Mouse (Mus musculus) adrenal gland, postnatal 36 days (tissue): ENCODE data around the gene Tbx4. TPM values are rescaled to one million over a fixed set of nuclear protein-coding genes. Genes with fewer than 3 reads are reported as not detected.

Experiments used
- DNase-seq, 2 experiments: peaks; one replicate each; pipeline ENCODE4 v3.0.0; 2021; ENCODE audit warnings: mixed read lengths in 1 of 2
- total RNA-seq, 2 experiments: library from RNA; stranded (reverse); gene quantifications; 2 replicates each; pipeline ENCODE4 v1.2.3; 2021

Gene Tbx4
- total RNA-seq, 2 experiments from 2014 or later = not detected

- no peak for DNase-seq
These were observed 14.1 kb downstream of the Tbx4 start for GRCm38 (mm10) chr11:85900291-85900690.

- no peak for DNase-seq
These were observed 23.3 kb downstream of the Tbx4 start for GRCm38 (mm10) chr11:85909514-85909913.

DNA sequence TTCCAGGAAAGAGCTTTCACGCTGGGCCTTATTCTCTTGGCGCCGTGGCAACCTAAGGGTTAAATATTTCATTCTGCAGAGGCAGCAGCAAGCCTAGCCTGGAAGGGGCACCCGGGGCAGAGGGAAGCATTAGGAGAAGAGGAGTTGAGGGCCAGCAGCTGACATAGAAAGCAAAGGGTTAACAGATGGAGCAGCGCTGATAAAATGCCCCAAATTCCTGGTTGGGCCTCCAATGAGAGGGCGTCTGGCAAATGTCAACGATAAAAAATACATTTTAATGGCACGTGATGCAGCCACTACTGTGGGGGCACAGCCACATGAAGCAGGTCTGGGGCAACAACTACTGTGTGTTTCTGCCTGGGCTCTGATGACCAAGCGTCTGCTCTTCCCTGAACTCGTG lies 23.9 kb downstream of the Tbx4 start:
- DNase-seq = no peak

DNA sequence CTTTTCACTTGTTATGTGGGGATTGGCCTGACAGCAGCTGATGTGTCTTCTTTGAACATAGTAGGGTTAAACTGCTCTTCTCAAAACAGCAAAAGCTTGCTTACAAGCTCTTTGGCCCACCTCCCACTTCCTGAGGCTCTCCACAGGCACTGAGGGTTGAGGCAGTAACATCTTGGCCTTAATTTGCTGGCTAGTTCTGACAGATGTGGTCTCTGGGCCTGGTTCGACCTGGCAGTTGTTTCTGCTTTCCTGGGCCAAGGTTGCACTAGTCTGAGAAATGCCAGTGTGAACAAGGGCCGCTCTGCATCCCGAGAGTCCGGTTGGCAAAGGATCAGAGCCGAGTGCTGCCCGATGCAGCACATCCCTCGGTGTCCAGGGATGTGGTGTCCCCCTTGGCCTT lies 27.3 kb downstream of the Tbx4 start:
- peak; percentile 41 to 47 for DNase-seq

- no peak for DNase-seq
These were observed 31.1 kb downstream of the Tbx4 start for GRCm38 (mm10) chr11:85917091-85917992.

GRCm38 (mm10) chr11:85917993-85918325 lies 31.7 kb downstream of the Tbx4 start:
- DNase-seq = no peak

GRCm38 (mm10) chr11:85918388-85918940 lies 32.2 kb downstream of the Tbx4 start:
- DNase-seq = no peak

DNA sequence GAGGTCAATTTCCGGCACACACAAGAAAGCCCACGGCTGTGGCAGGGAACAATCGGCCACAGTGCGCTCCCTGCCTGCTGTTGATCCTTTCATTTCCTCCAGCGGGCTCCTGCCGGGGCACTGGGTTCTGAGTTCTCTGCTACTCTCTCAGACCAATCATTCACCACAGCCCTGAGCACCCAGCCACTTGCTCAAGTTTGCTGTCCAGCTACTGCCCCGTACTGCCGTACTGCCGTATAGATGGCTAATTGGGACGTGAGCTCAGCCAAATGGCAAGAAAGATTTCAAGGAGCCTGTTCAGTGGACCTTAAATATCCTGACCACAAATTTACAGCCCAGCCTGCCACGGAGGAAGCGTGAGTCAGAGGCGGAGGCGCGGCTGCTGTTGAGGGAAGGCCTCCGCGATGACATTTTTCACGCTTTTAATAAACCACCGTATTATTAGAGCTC lies 39.1 kb downstream of the Tbx4 start:
- peak; percentile 36 to 47 for DNase-seq

GRCm38 (mm10) chr11:85926287-85926764 lies 40.1 kb downstream of the Tbx4 start:
- no peak for DNase-seq

DNA sequence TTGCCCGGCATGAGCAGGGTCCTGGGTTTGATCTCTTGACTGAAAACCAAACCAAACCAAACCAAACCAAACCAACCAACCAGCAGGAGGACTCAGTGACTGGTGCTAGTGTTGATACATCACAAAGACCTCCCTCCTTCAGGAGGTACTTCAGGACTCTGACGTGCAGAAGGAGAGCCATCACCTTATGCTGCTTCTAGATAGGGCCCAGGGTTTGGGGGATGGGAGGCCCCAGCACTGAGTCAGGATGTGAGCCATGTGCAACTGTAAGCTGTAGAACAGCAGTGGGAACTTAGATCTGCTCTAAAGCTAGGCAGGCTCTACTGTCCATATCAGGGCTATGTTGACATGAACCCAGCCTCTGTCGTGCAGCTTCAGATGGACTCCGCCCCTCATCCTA lies 41.9 kb downstream of the Tbx4 start:
- DNase-seq = no peak

- DNase-seq = no peak
These were observed 43.4 kb downstream of the Tbx4 start for GRCm38 (mm10) chr11:85929651-85930050.

DNA sequence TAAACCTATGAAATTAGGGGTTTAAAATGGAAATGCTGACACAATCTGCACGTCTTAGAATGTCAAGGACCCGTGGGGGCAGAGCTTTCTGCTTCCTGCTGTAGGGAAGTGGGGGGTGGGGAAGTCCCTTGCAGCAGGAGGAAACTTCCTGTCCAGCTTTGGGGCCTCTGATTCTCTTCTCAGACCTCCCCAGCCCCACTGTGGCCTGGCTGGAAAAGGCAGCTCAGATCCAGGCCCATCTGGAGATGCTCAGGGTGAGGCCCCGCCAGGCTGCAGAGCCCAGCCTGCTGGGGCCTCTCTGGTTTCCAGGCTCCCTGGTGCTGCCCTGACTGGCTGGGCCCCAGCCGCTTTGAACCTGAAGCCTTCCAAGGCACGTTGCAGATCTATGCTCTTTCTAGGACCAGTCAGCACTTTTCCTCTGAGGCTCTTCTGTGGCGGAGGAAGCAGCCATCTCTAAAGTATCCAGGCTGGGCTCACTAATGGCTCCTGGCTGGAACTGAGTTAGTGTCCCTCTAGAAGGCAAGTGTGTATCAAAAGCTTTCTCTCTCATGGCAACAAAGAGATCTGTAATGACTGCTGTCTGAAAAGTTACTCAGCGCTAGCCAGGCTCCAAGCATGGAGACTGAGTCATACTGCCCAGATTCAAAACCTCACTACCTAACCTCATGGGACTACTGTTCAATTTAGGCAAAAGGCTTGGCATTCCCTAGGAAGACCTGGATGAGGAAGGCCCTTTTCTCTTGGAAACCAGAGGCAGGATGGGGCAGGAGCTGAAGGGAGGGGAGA lies 55.8 kb downstream of the Tbx4 start:
- peak; percentile 16 to 39 for DNase-seq

DNA sequence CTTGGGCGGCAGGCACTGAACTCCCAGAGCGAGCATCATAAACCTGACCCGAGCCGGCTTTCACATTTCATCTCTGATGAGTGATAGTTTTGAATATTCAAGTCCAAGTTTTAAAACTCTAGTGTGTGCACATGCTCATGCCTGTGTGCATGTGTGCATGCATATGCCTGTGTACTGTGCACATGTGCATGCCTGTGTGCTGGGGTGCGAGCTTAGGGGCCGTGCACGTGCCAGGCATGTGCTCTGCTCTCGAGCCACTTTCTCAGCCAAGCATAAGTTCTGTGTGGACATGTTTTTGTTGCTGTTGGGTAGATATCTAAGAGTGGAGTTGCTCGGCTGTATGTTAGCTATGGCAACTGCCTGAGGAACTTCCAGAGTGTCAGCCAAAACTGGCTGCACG lies 62.5 kb downstream of the Tbx4 start:
- no peak for DNase-seq

DNA sequence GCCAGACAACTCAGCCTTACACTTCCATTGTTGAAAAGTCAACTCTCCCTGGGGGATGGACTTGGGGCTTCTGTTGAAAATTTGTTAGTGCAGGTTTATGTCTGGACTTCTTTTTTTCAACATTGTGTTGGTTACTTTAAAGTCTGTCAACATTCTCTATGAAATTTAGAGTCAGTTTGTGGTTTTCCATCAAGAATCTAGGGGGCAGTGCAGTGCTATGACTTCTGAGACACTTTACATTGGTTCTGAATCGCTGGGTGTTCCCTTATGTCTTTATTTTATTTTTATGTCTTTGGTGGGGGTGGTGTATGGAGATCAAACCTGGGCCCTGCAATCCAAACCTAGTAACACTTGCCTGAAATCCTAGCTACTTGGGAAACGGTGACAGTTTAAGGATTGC lies 63.5 kb downstream of the Tbx4 start:
- no peak for DNase-seq

- DNase-seq = no peak
These were observed 66.3 kb downstream of the Tbx4 start for GRCm38 (mm10) chr11:85952538-85952937.

GRCm38 (mm10) chr11:85955611-85956010 lies 69.4 kb downstream of the Tbx4 start:
- no peak for DNase-seq

GRCm38 (mm10) chr11:85956422-85956821 lies 70.2 kb downstream of the Tbx4 start:
- DNase-seq = no peak

DNA sequence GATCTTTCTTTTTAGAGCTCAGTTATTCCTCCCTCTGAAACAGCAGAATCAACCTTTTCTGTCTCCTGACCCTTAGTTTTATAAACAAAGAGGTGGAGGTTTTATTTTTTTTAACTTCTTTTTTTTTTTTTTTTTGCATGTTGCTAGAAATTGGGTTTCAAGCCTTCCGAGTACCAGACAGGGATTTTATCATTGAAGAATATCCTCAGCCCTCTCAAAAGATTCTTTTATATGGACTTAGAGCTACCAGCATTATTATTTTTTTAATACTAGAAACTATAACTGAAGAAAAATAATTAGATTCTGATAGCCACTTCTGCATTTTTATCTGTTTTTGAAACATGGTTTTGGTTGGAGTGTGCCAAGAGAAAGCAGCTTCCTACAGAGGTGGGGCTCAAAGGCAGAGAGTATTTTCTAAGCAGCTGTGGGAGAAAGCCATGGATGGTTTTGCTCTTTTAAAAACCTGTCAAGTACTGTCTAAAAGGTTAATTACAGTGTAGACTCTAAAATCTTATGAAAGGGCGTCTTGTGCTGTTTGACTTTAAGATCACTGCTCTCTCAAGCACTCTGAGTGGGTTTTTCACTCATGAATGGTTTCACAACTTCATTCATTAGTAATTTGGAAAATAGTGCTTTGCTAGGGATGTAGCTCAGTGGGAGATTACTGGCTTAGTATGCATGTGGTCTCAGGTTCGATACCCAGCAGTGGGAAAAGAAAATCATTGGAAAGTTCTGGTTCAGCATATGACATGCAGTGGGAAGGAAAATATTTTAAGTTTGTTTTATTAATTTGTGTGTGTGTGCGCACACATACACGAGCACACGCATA lies 70.9 kb downstream of the Tbx4 start:
- DNase-seq = no peak

GRCm38 (mm10) chr11:85959837-85960236 lies 73.6 kb downstream of the Tbx4 start:
- no peak for DNase-seq

GRCm38 (mm10) chr11:85960273-85960672 lies 74.1 kb downstream of the Tbx4 start:
- no peak for DNase-seq

DNA sequence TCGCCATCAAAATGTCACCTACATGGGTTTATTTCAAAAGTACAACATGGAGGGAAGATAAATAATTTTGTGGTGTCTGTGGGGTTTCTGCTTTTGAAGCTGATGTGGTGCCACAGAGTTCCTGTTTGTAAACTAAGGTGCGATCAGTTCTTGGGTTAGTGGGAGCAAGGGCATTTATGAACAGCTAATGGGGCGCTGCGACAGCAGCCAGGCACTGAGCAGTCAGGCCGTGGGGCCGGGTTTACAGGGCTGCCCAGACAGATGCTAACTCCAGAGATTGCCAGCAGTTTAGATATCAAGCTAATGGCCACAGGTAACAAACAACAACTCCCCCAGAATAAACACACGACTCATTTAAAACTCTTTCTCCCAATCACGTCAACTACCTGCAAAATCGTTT lies 75.3 kb downstream of the Tbx4 start:
- DNase-seq = no peak
